Mouse (Mus musculus) macrophage (primary cell): Measurements from ENCODE around the gene Serpinb3a. TPM values are rescaled to one million over a fixed set of nuclear protein-coding genes. Genes with fewer than 3 reads are reported as not detected.
"Not testable (repeated sequence)": the region's sequence is repeated elsewhere in the genome, so short reads cannot be mapped to it uniquely, and the experiment has no call there.

Experiments
- H3K27ac ChIP-seq: fragments of 350-480 bp; formaldehyde crosslinking; 2 replicates; pipeline ENCODE4 v1.9.0; 2021
- H3K36me3 ChIP-seq: fragments of 350-480 bp; formaldehyde crosslinking; 2 replicates; pipeline ENCODE4 v1.9.0; 2021; ENCODE audit errors: inconsistent target
- H3K4me3 ChIP-seq: fragments of 350-480 bp; formaldehyde crosslinking; 2 replicates; pipeline ENCODE4 v1.9.0; 2021; ENCODE audit errors: inconsistent target
- H3K79me2 ChIP-seq: fragments of 350-480 bp; formaldehyde crosslinking; 2 replicates; pipeline ENCODE4 v1.9.0; 2021; ENCODE audit errors: inconsistent target
- WGBS: methylation state at CpG from one replicate; pipeline ENCODE4 v1.1.7; 2026; ENCODE audit warnings: inconsistent platforms; ENCODE audit not compliant: missing documents; 5-methylcytosine and 5-hydroxymethylcytosine counted together
- polyA plus RNA-seq: library from polyadenylated mRNA; stranded (reverse); fragments of 250-400 nt; gene quantifications from 3 replicates; pipeline ENCODE4 v1.2.4, GENCODE M21; 2018; ENCODE audit warnings: inconsistent platforms
- total RNA-seq, 78 experiments: library from RNA; depleted of rRNA; stranded (reverse); fragments of 250-400 nt; gene quantifications; 1 replicate in 9 of 78; 2 replicates in 24 of 78; 3 replicates in 43 of 78; 4 replicates in 2 of 78; pipeline ENCODE4 v1.2.4; 2018; ENCODE audit warnings: inconsistent platforms in 56 of 78

Serpinb3a gene
- not detected for total RNA-seq (2018; cell fraction: chromatin; rRNA removed)
- not detected for total RNA-seq (2018; cell fraction: cytosol; rRNA removed)
- not detected for total RNA-seq (2018; cell fraction: nucleus; rRNA removed)
- not detected in 3 replicates for polyA plus RNA-seq

DNA sequence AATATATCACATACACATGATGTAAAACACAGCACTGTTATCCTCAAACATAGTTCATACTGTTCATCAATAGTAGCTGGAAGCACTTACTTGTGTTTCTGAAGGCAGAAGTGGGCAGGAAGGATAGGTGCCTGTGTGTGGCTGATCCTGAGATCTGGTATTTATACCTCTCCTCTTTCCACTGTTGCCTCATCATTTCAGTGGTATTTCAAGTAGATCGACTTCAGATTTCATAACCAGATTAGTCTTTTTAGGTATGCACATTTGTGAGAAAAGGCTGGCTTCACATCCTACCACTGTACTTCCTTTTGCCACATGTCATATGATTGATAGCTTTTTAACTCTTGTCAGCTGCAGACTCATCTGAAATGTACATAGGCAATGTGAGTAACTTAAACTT lies at the start of gene Serpinb3a:
TSS of gene Serpinb3a (minus strand) at position 101 of the 400 bp plus-strand sequence.
- Histone ChIP-seq H3K36me3 (no peaks in the 10 kb centered on the region), H3K79me2 (no peaks in the 10 kb centered on the region), H3K27ac (no peak within 1 kb of the TSS), H3K4me3 (no peak within 1 kb of the TSS)
- 71% methylated on average over 1 of the region's 1 CpGs for WGBS

DNA sequence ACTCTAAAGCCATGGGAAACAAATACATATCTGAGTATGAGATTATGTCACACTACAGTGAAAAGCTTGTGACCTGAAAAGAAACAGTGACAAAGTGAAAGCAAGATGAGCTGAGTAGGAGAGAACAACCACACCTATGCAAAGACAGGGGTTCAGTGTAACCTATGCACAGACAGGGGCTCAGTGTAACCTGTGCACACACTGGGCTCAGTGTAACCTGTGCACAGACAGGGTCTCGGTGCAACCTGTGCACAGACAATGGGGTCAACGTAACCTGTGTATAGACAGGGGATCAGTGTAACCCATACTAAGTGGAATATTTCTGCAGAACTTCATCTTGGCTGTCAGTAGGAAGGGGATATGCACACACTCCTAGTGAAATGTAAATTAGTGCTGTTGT lies 46.3 kb upstream of the Serpinb3a start:
- 87% methylated on average over 2 of the region's 2 CpGs for WGBS
- Histone ChIP-seq H3K79me2 (no peaks in the 10 kb centered on the region), H3K36me3 (no peaks in the 10 kb centered on the region)

DNA sequence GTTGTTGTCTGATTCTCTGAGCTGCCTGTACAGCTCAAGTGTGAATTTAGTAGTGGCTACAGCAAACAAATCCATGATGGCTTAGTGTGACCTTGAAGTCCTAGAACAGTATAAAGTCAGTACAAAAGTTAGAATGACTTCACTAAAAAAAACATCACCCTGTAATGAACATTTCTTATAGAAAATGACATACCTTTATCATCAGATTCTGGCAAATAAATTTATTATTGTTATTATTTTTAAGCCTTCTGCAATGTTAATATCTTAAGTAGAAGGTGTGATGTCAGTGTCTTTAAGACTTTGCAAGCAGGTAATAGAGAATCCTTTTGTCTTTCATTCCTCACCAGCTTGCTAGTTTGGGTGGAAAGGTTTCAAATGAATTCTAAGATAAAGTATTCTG lies 31.3 kb upstream of the Serpinb3a start, which contains the start of gene Serpinb3d:
TSS of gene Serpinb3d (minus strand) at position 101 of the 400 bp plus-strand sequence.
- H3K27ac ChIP-seq: no peak within 1 kb of the TSS
- no peaks in the 10 kb centered on the region for H3K79me2 ChIP-seq
- H3K36me3 ChIP-seq: no peaks in the 10 kb centered on the region
- no peak within 1 kb of the TSS for H3K4me3 ChIP-seq

More for the DNA sequence above, 46.3 kb upstream of the Serpinb3a start:
- Histone ChIP-seq H3K27ac (no peak overlapping the region), H3K4me3 (no peak overlapping the region)

DNA sequence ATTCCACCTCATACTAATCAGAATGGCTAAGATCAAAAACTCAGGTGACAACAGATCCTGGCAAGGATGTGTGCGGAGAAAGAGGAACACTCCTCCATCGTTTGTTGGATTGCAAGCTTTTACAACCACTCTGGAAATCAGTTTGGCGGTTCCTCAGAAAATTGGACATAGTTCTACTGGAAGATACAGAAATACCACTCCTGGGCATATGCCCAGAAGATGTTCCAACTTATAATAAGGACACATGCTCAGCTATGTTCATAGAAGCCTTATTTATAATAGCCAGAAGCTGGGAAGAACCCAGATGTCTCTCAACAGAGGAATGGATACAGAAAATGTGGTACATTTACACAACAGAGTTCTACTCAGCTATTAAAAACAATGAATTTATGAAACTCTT lies 17.9 kb downstream of the Serpinb3a start:
- H3K36me3 ChIP-seq, H3K4me3 ChIP-seq, H3K79me2 ChIP-seq, H3K27ac ChIP-seq: not testable (repeated sequence)
- WGBS: 82% methylated on average over 3 of the region's 3 CpGs

DNA sequence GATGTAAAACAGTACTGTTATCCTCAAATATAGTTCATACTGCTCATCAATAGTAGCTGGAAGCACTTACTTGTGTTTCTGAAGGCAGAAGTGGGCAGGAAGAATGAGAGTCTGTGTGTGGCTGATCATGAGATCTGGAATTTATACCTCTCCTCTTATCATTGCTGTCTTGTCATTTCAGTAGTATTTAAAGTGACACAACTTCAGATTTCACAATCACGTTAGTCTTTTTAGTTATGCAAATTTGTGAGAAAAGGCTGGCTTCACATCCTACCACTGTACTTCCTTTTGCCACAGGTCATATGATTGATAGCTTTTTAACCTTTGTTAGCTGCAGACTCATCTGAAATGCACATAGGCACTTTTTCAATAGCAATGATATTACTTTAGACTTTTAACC lies 26.2 kb downstream of the Serpinb3a start:
- Histone ChIP-seq H3K27ac (no peak overlapping the region), H3K4me3 (no peak overlapping the region), H3K36me3 (no peaks in the 10 kb centered on the region), H3K79me2 (no peaks in the 10 kb centered on the region)
- 0% methylated on average over 1 of the region's 1 CpGs for WGBS

DNA sequence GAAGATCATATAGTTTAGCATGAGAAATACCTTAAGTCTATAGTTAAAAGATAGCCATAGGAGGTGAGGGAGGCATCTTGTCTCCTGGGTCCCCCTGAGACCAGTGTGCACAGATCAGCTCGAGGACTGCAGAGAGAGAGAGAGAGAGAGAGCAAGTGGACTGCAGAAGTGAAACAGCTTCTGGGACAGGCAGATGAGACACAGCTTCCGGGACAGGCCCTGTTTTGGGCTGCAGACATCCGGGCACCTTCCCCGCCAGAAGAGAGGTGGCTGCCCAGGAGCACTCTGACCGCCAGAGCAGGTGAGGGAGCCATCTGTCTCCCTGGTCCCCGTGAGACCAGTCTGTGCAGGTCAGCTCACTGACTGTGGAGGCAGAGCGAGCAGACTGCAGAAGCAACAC lies 36.9 kb downstream of the Serpinb3a start:
- Histone ChIP-seq H3K4me3 (no peak overlapping the region), H3K79me2 (no peaks in the 10 kb centered on the region), H3K36me3 (no peaks in the 10 kb centered on the region), H3K27ac (no peak overlapping the region)
- WGBS: 75% methylated on average over 7 of the region's 7 CpGs

DNA sequence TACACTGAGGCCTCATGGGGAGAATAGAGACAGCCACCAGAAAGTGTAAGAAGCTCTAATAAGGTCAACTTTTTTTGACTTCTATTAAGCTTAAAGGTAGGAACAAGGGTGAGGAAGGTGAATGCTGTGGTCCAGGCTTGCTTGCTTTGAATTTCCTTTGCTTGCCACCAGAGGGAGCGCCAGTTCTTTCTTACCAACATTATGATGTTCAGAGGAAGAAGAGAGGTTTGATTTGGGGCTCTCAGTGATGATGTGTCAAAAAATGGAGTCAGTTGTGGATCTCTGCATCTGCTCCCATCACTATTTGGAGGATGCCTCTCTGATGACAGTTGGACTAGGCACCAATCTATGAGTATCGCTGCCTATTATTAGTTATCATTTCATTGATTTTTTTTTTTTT lies 37.6 kb downstream of the Serpinb3a start:
- WGBS: 59% methylated on average over 2 of the region's 2 CpGs

DNA sequence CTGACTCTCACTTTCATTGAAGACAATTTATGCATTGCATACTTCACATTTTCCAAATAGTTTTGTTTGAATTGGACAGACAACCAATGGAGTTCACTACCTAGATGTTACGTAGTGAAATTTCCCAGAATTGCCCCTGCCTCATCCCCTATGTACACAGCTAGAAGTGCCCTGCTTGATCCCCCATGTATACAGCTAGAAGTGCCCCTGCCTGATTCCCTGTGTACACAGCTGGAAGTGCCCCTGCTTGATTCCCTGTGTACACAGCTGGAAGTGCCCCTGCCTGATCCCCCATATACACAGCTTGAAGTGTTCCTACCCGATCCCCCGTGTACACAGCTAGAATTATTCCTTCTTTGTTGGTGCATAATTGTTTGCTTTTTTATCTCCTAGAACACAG lies 45.8 kb downstream of the Serpinb3a start:
- WGBS: 85% methylated on average over 3 of the region's 3 CpGs
- Histone ChIP-seq H3K4me3 (no peak overlapping the region), H3K27ac (no peak overlapping the region), H3K36me3 (no peaks in the 10 kb centered on the region), H3K79me2 (no peaks in the 10 kb centered on the region)

More for the DNA sequence above, 37.6 kb downstream of the Serpinb3a start:
- Histone ChIP-seq H3K79me2 (no peaks in the 10 kb centered on the region), H3K36me3 (no peaks in the 10 kb centered on the region), H3K27ac (no peak overlapping the region), H3K4me3 (no peak overlapping the region)

DNA sequence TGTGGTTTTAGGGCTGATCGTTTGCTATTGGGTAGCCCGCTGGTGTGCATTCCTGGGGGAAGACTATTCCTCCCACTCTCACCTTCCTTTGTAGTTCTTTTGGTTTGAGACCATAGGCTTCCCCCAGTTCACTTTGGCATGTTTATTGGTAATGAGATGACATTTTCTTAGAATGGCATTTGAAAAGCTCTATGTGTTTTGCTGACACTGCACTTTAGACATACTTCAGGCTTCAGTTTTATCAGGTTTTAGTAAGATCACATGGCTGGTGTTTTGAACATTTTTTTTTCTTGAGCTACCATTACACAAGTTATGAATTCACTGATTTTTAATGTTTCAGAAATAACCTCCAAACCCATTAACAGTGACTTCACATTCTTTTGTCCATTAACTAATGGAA lies 50.3 kb downstream of the Serpinb3a start:
- Histone ChIP-seq H3K79me2 (no peaks in the 10 kb centered on the region), H3K4me3 (no peak overlapping the region), H3K27ac (no peak overlapping the region), H3K36me3 (no peaks in the 10 kb centered on the region)
- 92% methylated on average over 2 of the region's 2 CpGs for WGBS

DNA sequence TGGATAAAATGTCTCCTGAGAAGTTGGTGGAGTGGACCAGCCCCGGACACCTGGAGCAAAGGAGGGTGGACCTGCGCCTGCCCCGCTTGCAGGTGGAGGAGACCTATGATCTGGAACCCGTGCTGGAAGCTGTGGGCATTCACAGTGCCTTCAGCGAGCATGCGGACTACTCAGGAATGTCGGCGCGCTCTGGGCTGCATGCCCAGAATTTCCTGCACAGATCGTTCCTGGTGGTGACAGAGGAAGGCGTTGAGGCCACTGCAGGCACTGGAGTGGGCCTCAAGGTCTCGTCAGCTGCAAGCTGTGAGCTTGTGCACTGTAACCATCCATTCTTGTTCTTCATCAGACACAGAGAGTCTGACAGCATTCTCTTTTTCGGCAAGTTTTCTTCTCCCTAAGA lies 51.7 kb downstream of the Serpinb3a start:
- WGBS: 80% methylated on average over 13 of the region's 13 CpGs
- Histone ChIP-seq H3K27ac (no peak overlapping the region), H3K4me3 (no peak overlapping the region), H3K36me3 (no peaks in the 10 kb centered on the region), H3K79me2 (no peaks in the 10 kb centered on the region)

Other genes with a start within 250 kb of the Serpinb3a start
- not detected in 3 replicates for gene Serpinb5, start 191.1 kb downstream of the Serpinb3a start, polyA plus RNA-seq
- 0.10 to 0.56 TPM in 2 of 3 replicates, not detected in the other for gene Serpinb12, start 117.9 kb downstream of the Serpinb3a start, polyA plus RNA-seq
- not detected in 3 replicates for gene Serpinb13, start 71.3 kb downstream of the Serpinb3a start, polyA plus RNA-seq
- gene Serpinb3d, start 31.2 kb upstream of the Serpinb3a start, polyA plus RNA-seq: not detected in 3 replicates
- not detected in 3 replicates for gene Serpinb3b, start 226.1 kb upstream of the Serpinb3a start, polyA plus RNA-seq
- gene Serpinb3c, start 226.1 kb upstream of the Serpinb3a start, polyA plus RNA-seq: not detected in 3 replicates